Mouse (Mus musculus) CH12.LX (cell line): ENCODE results near the gene Ptprcap. TPM values are rescaled to one million over a fixed set of nuclear protein-coding genes. Genes with fewer than 3 reads are reported as not detected.

Source experiments
- DNase-seq: peaks from one replicate; pipeline ENCODE4 v3.0.0-alpha.2; 2013; ENCODE audit errors: extremely low read depth
- H3K27ac ChIP-seq: 2 replicates; pipeline ENCODE4 v1.5.1; 2012; ENCODE audit warnings: low read depth, mild to moderate bottlenecking, control low read depth, moderate library complexity; ENCODE audit not compliant: insufficient read depth
- H3K27me3 ChIP-seq: replicated peaks from 2 replicates; pipeline ENCODE3; 2012; ENCODE audit warnings: inconsistent platforms
- H3K36me3 ChIP-seq, 2 experiments: replicated peaks in 1 of 2; 2 replicates each; pipeline versions ENCODE3 to v1.6.1; 2012; ENCODE audit warnings: inconsistent platforms in 1 of 2, low read length in 1 of 2, mild to moderate bottlenecking in 1 of 2, mixed read lengths in 1 of 2, moderate library complexity in 1 of 2; ENCODE audit not compliant: control insufficient read depth in 1 of 2, insufficient read depth in 1 of 2
- H3K4me1 ChIP-seq, 2 experiments: 2 replicates each; pipeline ENCODE4 v1.6.1; 2012; ENCODE audit warnings: inconsistent platforms in 1 of 2, moderate library complexity in 1 of 2; ENCODE audit not compliant: insufficient read depth in 2 of 2, control insufficient read depth in 1 of 2
- H3K4me2 ChIP-seq: 2 replicates; pipeline ENCODE4 v1.6.1; 2012; ENCODE audit warnings: low read depth, mild to moderate bottlenecking, control low read depth; ENCODE audit not compliant: poor library complexity, insufficient read depth, severe bottlenecking
- H3K4me3 ChIP-seq, 3 experiments: fragments of 150-350 bp in 1 of 3; sonication (generic) in 1 of 3; replicated peaks in 1 of 3; 2 replicates each; pipeline versions ENCODE3 to v1.5.1; 2011 to 2012; ENCODE audit warnings: low read depth in 2 of 3, low read length in 2 of 3, mild to moderate bottlenecking in 2 of 3, moderate library complexity in 2 of 3, control low read depth in 1 of 3, improper control_type of control experiment in 1 of 3, inconsistent platforms in 1 of 3, mixed read lengths in 1 of 3; ENCODE audit not compliant: poor library complexity in 1 of 3
- H3K79me2 ChIP-seq: replicated peaks from 2 replicates; pipeline ENCODE4 v1.6.1; 2012; ENCODE audit warnings: mild to moderate bottlenecking, moderate library complexity; ENCODE audit not compliant: control insufficient read depth, poor library complexity, insufficient read depth, severe bottlenecking; ENCODE audit errors: extremely low read depth
- H3K9ac ChIP-seq: 2 replicates; pipeline ENCODE4 v1.6.1; 2012; ENCODE audit warnings: low read depth, mild to moderate bottlenecking, control low read depth, moderate library complexity; ENCODE audit not compliant: insufficient read depth
- H3K9me3 ChIP-seq: replicated peaks from 2 replicates; pipeline ENCODE3; 2012; ENCODE audit warnings: low read length, inconsistent platforms, mixed read lengths
- BHLHE40 ChIP-seq: IDR thresholded peaks from 2 replicates; pipeline ENCODE4 v1.6.1; 2011; ENCODE audit warnings: mild to moderate bottlenecking, low read depth, low read length, improper control_type of control experiment
- CTCF ChIP-seq, 2 experiments: IDR thresholded peaks in 1 of 2; conservative IDR thresholded peaks in 1 of 2; 2 replicates each; pipeline ENCODE4 v1.5.1; 2011 to 2012; ENCODE audit warnings: low read depth in 2 of 2, low read length in 2 of 2, improper control_type of control experiment in 1 of 2, inconsistent platforms in 1 of 2, mild to moderate bottlenecking in 1 of 2, moderate library complexity in 1 of 2
- ELF1 ChIP-seq: IDR thresholded peaks from 2 replicates; pipeline ENCODE4 v1.6.1; 2014; ENCODE audit warnings: low read depth, mild to moderate bottlenecking, inconsistent platforms, low read length, improper control_type of control experiment
- ETS1 ChIP-seq: conservative IDR thresholded peaks from 2 replicates; pipeline ENCODE4 v1.6.1; 2012; ENCODE audit warnings: low read depth, mild to moderate bottlenecking, inconsistent platforms, low read length, improper control_type of control experiment, moderate library complexity
- GABPA ChIP-seq: IDR thresholded peaks from 2 replicates; pipeline ENCODE4 v1.6.1; 2012; ENCODE audit warnings: low read depth, low read length, improper control_type of control experiment, inconsistent platforms; ENCODE audit not compliant: insufficient replicate concordance
- HCFC1 ChIP-seq: IDR thresholded peaks from 2 replicates; pipeline ENCODE4 v1.6.1; 2012; ENCODE audit warnings: low read depth, mild to moderate bottlenecking, inconsistent platforms, low read length, improper control_type of control experiment
- IRF4 ChIP-seq: IDR thresholded peaks from 2 replicates; pipeline ENCODE4 v1.6.1; 2014; ENCODE audit warnings: low read depth, mild to moderate bottlenecking, inconsistent platforms, low read length, improper control_type of control experiment
- MAFK ChIP-seq: IDR thresholded peaks from 2 replicates; pipeline ENCODE4 v1.6.1; 2011; ENCODE audit warnings: low read length, improper control_type of control experiment; ENCODE audit not compliant: insufficient replicate concordance
- MAX ChIP-seq: IDR thresholded peaks from 2 replicates; pipeline ENCODE4 v1.6.1; 2011; ENCODE audit warnings: low read length, improper control_type of control experiment
- MAZ ChIP-seq: IDR thresholded peaks from 2 replicates; pipeline ENCODE4 v1.6.1; 2012; ENCODE audit warnings: low read depth, mild to moderate bottlenecking, inconsistent platforms, low read length, improper control_type of control experiment, moderate library complexity
- MYC ChIP-seq: IDR thresholded peaks from 2 replicates; pipeline ENCODE4 v1.6.1; 2011; ENCODE audit warnings: low read depth, mild to moderate bottlenecking, improper control_type of control experiment, low read length
- NELFE ChIP-seq: IDR thresholded peaks from 2 replicates; pipeline ENCODE4 v1.6.1; 2011; ENCODE audit warnings: low read depth, low read length, improper control_type of control experiment
- NRF1 ChIP-seq: IDR thresholded peaks from 2 replicates; pipeline ENCODE4 v1.6.1; 2014; ENCODE audit warnings: low read depth, mild to moderate bottlenecking, inconsistent platforms, low read length, improper control_type of control experiment, moderate library complexity
- POLR2A ChIP-seq: IDR thresholded peaks from 2 replicates; pipeline ENCODE4 v1.6.1; 2011; ENCODE audit warnings: low read depth, mild to moderate bottlenecking, improper control_type of control experiment, low read length
- RAD21 ChIP-seq: IDR thresholded peaks from 2 replicates; pipeline ENCODE4 v1.6.1; 2011; ENCODE audit warnings: low read depth, mild to moderate bottlenecking, low read length, improper control_type of control experiment, moderate library complexity
- SMC3 ChIP-seq: IDR thresholded peaks from 2 replicates; pipeline ENCODE4 v1.6.1; 2011; ENCODE audit warnings: low read depth, low read length, improper control_type of control experiment
- TCF12 ChIP-seq: IDR thresholded peaks from 2 replicates; pipeline ENCODE4 v1.6.1; 2014; ENCODE audit warnings: low read depth, mild to moderate bottlenecking, inconsistent platforms, low read length, improper control_type of control experiment
- UBTF ChIP-seq: IDR thresholded peaks from 2 replicates; pipeline ENCODE4 v1.6.1; 2012; ENCODE audit warnings: low read depth, mild to moderate bottlenecking, inconsistent platforms, low read length, improper control_type of control experiment, moderate library complexity
- USF1 ChIP-seq: IDR thresholded peaks from 2 replicates; pipeline ENCODE4 v1.6.1; 2014; ENCODE audit warnings: low read depth, mild to moderate bottlenecking, inconsistent platforms, low read length, improper control_type of control experiment
- ZC3H11A ChIP-seq: IDR thresholded peaks from 2 replicates; pipeline ENCODE4 v1.6.1; 2012; ENCODE audit warnings: low read depth, mild to moderate bottlenecking, inconsistent platforms, low read length, improper control_type of control experiment
- ZKSCAN1 ChIP-seq: IDR thresholded peaks from 2 replicates; pipeline ENCODE4 v1.6.1; 2012; ENCODE audit warnings: low read depth, inconsistent platforms, low read length, improper control_type of control experiment, borderline replicate concordance
- ZMIZ1 ChIP-seq: IDR thresholded peaks from 2 replicates; pipeline ENCODE4 v1.6.1; 2012; ENCODE audit warnings: low read depth, mild to moderate bottlenecking, inconsistent platforms, low read length, improper control_type of control experiment
- dilution Hi-C: fragments of 300-500 bp; cut with MboI; formaldehyde crosslinking; loops from 2 replicates; pipeline ENCODE4 v1.14.3; 2020; ENCODE audit warnings: low sequenced_read_pairs; ENCODE audit not compliant: extremely low pct_unique_long_range_greater_than_20kb, extremely low pct_ligation_motif_present
- in situ Hi-C: fragments of 300-500 bp; cut with MboI; formaldehyde crosslinking; loops from 3 replicates; pipeline ENCODE4 v1.14.3; 2019; ENCODE audit warnings: low sequenced_read_pairs, low pct_ligation_motif_present, low pct_unique_long_range_greater_than_20kb, mixed read lengths
- polyA plus RNA-seq: library from polyadenylated mRNA; unstranded; fragments of >175 nt; gene quantifications from 2 replicates; pipeline ENCODE4 v1.2.1, GENCODE M21; 2012; ENCODE audit warnings: low read depth; ENCODE audit not compliant: insufficient read length
- total RNA-seq, 2 experiments: library from RNA; depleted of rRNA; stranded (reverse); fragments of 300-350 nt in 1 of 2; fragments of >200 nt in 1 of 2; gene quantifications; 2 replicates each; pipeline ENCODE4 v1.2.3; 2012 to 2014

The Ptprcap gene
- total and polyA plus RNA-seq, 3 experiments = 343 to 447 (median 438) TPM

GRCm38 (mm10) chr19:4148491-4148806 lies 5.0 kb upstream of the Ptprcap start, which contains the start of gene Coro1b:
Gene Coro1b, plus strand, starts transcription at chr19:4148619.
- H3K9ac ChIP-seq = peak within 1 kb of the TSS; percentile 96
- peaks cover 45 to 75% of the 10 kb centered on the region in 2 experiments for H3K4me1 ChIP-seq
- dilution Hi-C loops (no loop called here), in situ Hi-C loops (no loop called here)
- TF ChIP-seq NRF1 (0 out of 2 replicates have a peak, but pooled peaks have one; percentile 39), BHLHE40 (peak; percentile 96), NELFE (peak; percentile 30; the same call in 1 of the 2 replicates), ZMIZ1 (no peak), SMC3 (no peak), ETS1 (0 out of 2 replicates have a peak, but pooled peaks have one; percentile 16), MAZ (no peak), TCF12 (peak; percentile 66), ELF1 (peak; percentile 95), POLR2A (peak; percentile 70), USF1 (peak; percentile 56), IRF4 (peak; percentile 55; the same call in 1 of the 2 replicates), MAX (no peak; the same call in 1 of the 2 replicates), ZC3H11A (no peak), HCFC1 (peak; percentile 60), GABPA (no peak), UBTF (0 out of 2 replicates have a peak, but pooled peaks have one; percentile 28), CTCF (conservative IDR thresholded peaks at IDR 0.05 in 1 of 2, IDR thresholded peaks at IDR 0.05 in 1 of 2; ENCODE audit: low read depth in 2 of 2, low read length in 2 of 2) (no peak)
- H3K9me3 ChIP-seq = peaks cover 5% of the 10 kb centered on the region
- peaks cover 15% of the 10 kb centered on the region for H3K79me2 ChIP-seq
- peaks cover 27 to 39% of the 10 kb centered on the region in 2 experiments for H3K36me3 ChIP-seq
- no peaks in the 10 kb centered on the region for H3K27me3 ChIP-seq
- DNase-seq = peak; percentile 86
- peak within 1 kb of the TSS; percentile 93 for H3K4me2 ChIP-seq
- peak within 1 kb of the TSS; percentile 52 to 92 (median 77) for H3K4me3 ChIP-seq
- H3K27ac ChIP-seq = peak within 1 kb of the TSS; percentile 84

DNA sequence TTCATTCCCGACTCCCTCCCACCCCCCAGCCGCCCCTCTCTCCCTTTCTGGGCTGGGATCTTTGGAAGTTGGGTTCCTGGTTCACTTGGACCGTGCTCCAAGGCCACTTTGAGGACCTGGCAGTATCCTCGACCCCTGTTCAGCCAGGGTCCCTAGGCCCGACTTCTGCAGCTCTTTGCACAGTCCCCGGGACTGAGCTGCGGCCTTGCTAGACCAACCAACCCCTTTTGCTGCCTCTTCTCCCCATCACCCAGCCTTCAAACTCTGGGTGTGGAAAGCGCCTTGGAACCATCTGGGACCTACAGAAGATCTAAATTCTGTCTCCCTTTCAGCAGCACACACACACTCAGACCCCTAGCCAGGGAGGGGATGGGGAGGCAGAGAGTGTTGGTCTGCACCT lies 4.6 kb upstream of the Ptprcap start:
- peak overlapping the region; percentile 96 for H3K9ac ChIP-seq
- in situ Hi-C loops = no loop called here
- H3K4me1 ChIP-seq = peaks cover 44 to 75% of the 10 kb centered on the region in 2 experiments
- H3K79me2 ChIP-seq = peaks cover 15% of the 10 kb centered on the region
- H3K36me3 ChIP-seq = peaks cover 30 to 42% of the 10 kb centered on the region in 2 experiments
- DNase-seq = peak; percentile 31
- TF ChIP-seq MAX (no peak), ZKSCAN1 (no peak), RAD21 (no peak), MAZ (no peak), MAFK (no peak), MYC (no peak), GABPA (no peak), ELF1 (no peak)
- TF ChIP-seq, all 38 proteins: peak for 0
- dilution Hi-C loops = no loop called here
- H3K4me3 ChIP-seq = peak overlapping the region; percentile 52 to 92 (median 77)
- H3K9me3 ChIP-seq = peaks cover 5% of the 10 kb centered on the region
- no peaks in the 10 kb centered on the region for H3K27me3 ChIP-seq
- peak overlapping the region; percentile 84 for H3K27ac ChIP-seq
- peak overlapping the region; percentile 93 for H3K4me2 ChIP-seq
